Comparison of ENCODE assay signal across 8 mouse cellular contexts in genomic region chr12:14152426-14152825, GRCm38 (mm10). TPM values are rescaled to one million over a fixed set of nuclear protein-coding genes. Genes with fewer than 3 reads are reported as not detected.
DNase-seq lines count a peak whose midpoint lies in the region; ATAC-seq and TF ChIP-seq lines count a peak whose summit lies in the region.

No protein-coding gene starts in this region.

- peaks cover 62% of the 10 kb centered on the region for H3K27me3 ChIP-seq in E14TG2a.4 (ENCODE audit: insufficient read depth, low read length)
- no peaks in the 10 kb centered on the region for H3K27me3 ChIP-seq in forebrain, postnatal 0 days (ENCODE audit: insufficient read depth, low read length)
- no peaks in the 10 kb centered on the region for H3K27me3 ChIP-seq in hindbrain, embryonic 16.5 days (replicated peaks; ENCODE audit: control insufficient read depth, insufficient read depth, low read length)
- H3K27me3 ChIP-seq in stomach, embryonic 15.5 days (replicated peaks) = peaks cover 14% of the 10 kb centered on the region

- peaks cover 36% of the 10 kb centered on the region for H3K4me1 ChIP-seq in E14TG2a.4 (replicated peaks; ENCODE audit: low read depth, low read length)
- no peaks in the 10 kb centered on the region; the same call in 1 of the 2 replicates for H3K4me1 ChIP-seq in forebrain, postnatal 0 days (ENCODE audit: insufficient read depth)
- H3K4me1 ChIP-seq in hindbrain, embryonic 16.5 days (ENCODE audit: control insufficient read depth, insufficient read depth, low read depth, low read length) = peaks cover 14% of the 10 kb centered on the region
- peaks cover 20% of the 10 kb centered on the region for H3K4me1 ChIP-seq in stomach, embryonic 15.5 days

- 1% methylated on average over 14 of the region's 14 CpGs for WGBS in forebrain, postnatal 0 days
- 0% methylated on average over 14 of the region's 14 CpGs for WGBS in hindbrain, embryonic 16.5 days
- 2% methylated on average over 14 of the region's 14 CpGs for WGBS in stomach, embryonic 15.5 days

- H3K27ac ChIP-seq in forebrain, postnatal 0 days (ENCODE audit: low read depth, low read length) = no peak overlapping the region
- H3K27ac ChIP-seq in hindbrain, embryonic 16.5 days (ENCODE audit: low read depth, low read length) = peak overlapping the region; percentile 66
- H3K27ac ChIP-seq in stomach, embryonic 15.5 days = no peak overlapping the region

- no peaks in the 10 kb centered on the region for H3K36me3 ChIP-seq in E14TG2a.4 (ENCODE audit: insufficient read depth, low read length)
- H3K36me3 ChIP-seq in forebrain, postnatal 0 days (ENCODE audit: insufficient read depth) = no peaks in the 10 kb centered on the region
- no peaks in the 10 kb centered on the region for H3K36me3 ChIP-seq in hindbrain, embryonic 16.5 days (ENCODE audit: control insufficient read depth, insufficient read depth, low read length)
- H3K36me3 ChIP-seq in stomach, embryonic 15.5 days = no peaks in the 10 kb centered on the region

- TF ChIP-seq CTCF in E14TG2a.4 (conservative IDR thresholded peaks at IDR 0.05; ENCODE audit: low read length) = no peak
- TF ChIP-seq CTCF in forebrain, postnatal 0 days (IDR thresholded peaks at IDR 0.05; ENCODE audit: low read depth) = no peak

- H3K9me3 ChIP-seq in E14TG2a.4 (ENCODE audit: low read length) = no peaks in the 10 kb centered on the region
- no peaks in the 10 kb centered on the region for H3K9me3 ChIP-seq in forebrain, postnatal 0 days (ENCODE audit: low read length)
- no peaks in the 10 kb centered on the region for H3K9me3 ChIP-seq in hindbrain, embryonic 16.5 days (ENCODE audit: control insufficient read depth, low read length)
- H3K9me3 ChIP-seq in stomach, embryonic 15.5 days = no peaks in the 10 kb centered on the region

- peak overlapping the region; percentile 67 for H3K9ac ChIP-seq in forebrain, postnatal 0 days
- H3K9ac ChIP-seq in hindbrain, embryonic 16.5 days (ENCODE audit: low read depth, low read length) = peak overlapping the region; percentile 63
- no peak overlapping the region for H3K9ac ChIP-seq in stomach, embryonic 15.5 days

- peak overlapping the region; percentile 87 for H3K4me2 ChIP-seq in forebrain, postnatal 0 days (ENCODE audit: low read depth)
- H3K4me2 ChIP-seq in hindbrain, embryonic 16.5 days (ENCODE audit: low read length) = peak overlapping the region; percentile 73
- H3K4me2 ChIP-seq in stomach, embryonic 15.5 days = peak overlapping the region; percentile 91

- peak overlapping the region; percentile 79 for H3K4me3 ChIP-seq in E14TG2a.4 (replicated peaks; ENCODE audit: low read length)
- H3K4me3 ChIP-seq in forebrain, postnatal 0 days (ENCODE audit: low read depth, low read length) = peak overlapping the region; percentile 72
- H3K4me3 ChIP-seq in hindbrain, embryonic 16.5 days (ENCODE audit: low read length) = peak overlapping the region; percentile 70
- peak overlapping the region; percentile 62 for H3K4me3 ChIP-seq in stomach, embryonic 15.5 days (replicated peaks)

- ATAC-seq in forebrain, postnatal 0 days = peak; percentile 23
- peak; percentile 21 for ATAC-seq in hindbrain, embryonic 16.5 days
- ATAC-seq in stomach, embryonic 15.5 days (ENCODE audit: insufficient read depth, low FRiP score, low read depth) = no peak

- peak; percentile 17 for DNase-seq in cerebellum, adult 11-12 months
- peak; percentile 71 for DNase-seq in forebrain, postnatal 0 days
- peak; percentile 18 to 62 for DNase-seq in left cerebral cortex, adult 18-20 months (ENCODE audit: low spot score in 2 of 2)
- DNase-seq in lung, postnatal 14 days = peak; percentile 5
- DNase-seq in urinary bladder, postnatal 4 days (ENCODE audit: low spot score in 2 of 2) = no peak

RNA-seq across cellular contexts. Expression of gene Fam84a, which starts 0.6 kb away (rescaled TPM):
- 66.9 and 69.6 TPM in 2 replicates for total RNA-seq in forebrain, postnatal 0 days (2014; rRNA removed)
- 44.0 and 47.5 TPM in 2 replicates for polyA plus RNA-seq in forebrain, postnatal 0 days (2015; fragmentation: Nextera tagmentation; extraction: Ambion mirVana)
- polyA plus RNA-seq in hindbrain, embryonic 16.5 days (2015; fragmentation: Nextera tagmentation; extraction: Ambion mirVana) = 75.2 and 84.4 TPM in 2 replicates
- total RNA-seq in left cerebral cortex, adult 18-20 months (2021) = 10 to 100 TPM; 76.8 to 78.8 TPM
- 24.7 and 28.1 TPM in 2 replicates for polyA plus RNA-seq in stomach, embryonic 15.5 days (2015; fragmentation: Nextera tagmentation; extraction: Ambion mirVana)

Comparison
In these comparisons a context has a peak if more than half of its experiments do, and no peak if none do; other contexts are left out.
1. DNase-seq: peak in cerebellum, adult 11-12 months (single experiment), forebrain, postnatal 0 days (single experiment), left cerebral cortex, adult 18-20 months (2 of 2) and lung, postnatal 14 days (single experiment); none in urinary bladder, postnatal 4 days (0 of 2).
2. Peak in every context shown above with its lines, with median percentiles within 50 percentile points of each other: H3K4me3 ChIP-seq and H3K4me2 ChIP-seq.